Mouse (Mus musculus): ENCODE results near the gene Selenok. TPM values are rescaled to one million over a fixed set of nuclear protein-coding genes. Genes with fewer than 3 reads are reported as not detected.

Gene Selenok
- polyA plus RNA-seq, 1 experiment from 2014 or later, result 245 TPM

- 90% methylated on average over 5 of the region's 5 CpGs for WGBS
- no peak overlapping the region for H3K27ac ChIP-seq
- H3K36me3 ChIP-seq, result peaks cover 73% of the 10 kb centered on the region
- peaks cover 16% of the 10 kb centered on the region for H3K4me1 ChIP-seq
- no peaks in the 10 kb centered on the region for H3K9me3 ChIP-seq (replicated peaks)
- H3K27me3 ChIP-seq (ENCODE audit: low read depth, poor library complexity, severe bottlenecking), result no peaks in the 10 kb centered on the region
- H3K4me3 ChIP-seq, result no peak overlapping the region
- DNase-seq (ENCODE audit: low spot score), result no peak
Measured at GRCm38 (mm10) chr14:29971993-29972392, 3.9 kb downstream of the Selenok start.

DNA sequence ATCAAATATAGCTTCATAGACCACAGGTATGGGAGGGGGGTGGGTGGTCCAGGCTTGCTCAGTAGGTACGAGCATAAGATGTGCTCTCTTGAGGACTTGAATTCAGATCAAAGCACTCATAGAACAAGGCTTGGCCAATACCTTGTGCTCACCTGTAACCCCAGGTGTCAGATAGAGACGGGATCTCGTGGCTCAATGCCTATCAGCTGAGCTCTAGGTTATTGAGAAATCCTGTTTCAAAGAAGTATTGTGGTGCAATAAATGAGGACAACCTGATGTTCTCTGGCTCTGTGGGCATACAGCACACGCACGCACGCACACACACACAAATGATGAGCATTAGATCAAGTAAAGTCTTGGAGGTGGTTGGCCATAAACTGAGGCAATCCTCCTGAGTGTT lies 8.8 kb downstream of the Selenok start:
- Histone ChIP-seq H3K4me1 (peaks cover 9% of the 10 kb centered on the region), H3K27me3 (ENCODE audit: low read depth, poor library complexity, severe bottlenecking) (no peaks in the 10 kb centered on the region), H3K27ac (no peak overlapping the region), H3K4me3 (no peak overlapping the region), H3K36me3 (peaks cover 73% of the 10 kb centered on the region), H3K9me3 (replicated peaks) (no peaks in the 10 kb centered on the region; the same call in 1 of the 2 replicates)
- DNase-seq (ENCODE audit: low spot score), result no peak
- WGBS, result 88% methylated on average over 6 of the region's 6 CpGs

DNA sequence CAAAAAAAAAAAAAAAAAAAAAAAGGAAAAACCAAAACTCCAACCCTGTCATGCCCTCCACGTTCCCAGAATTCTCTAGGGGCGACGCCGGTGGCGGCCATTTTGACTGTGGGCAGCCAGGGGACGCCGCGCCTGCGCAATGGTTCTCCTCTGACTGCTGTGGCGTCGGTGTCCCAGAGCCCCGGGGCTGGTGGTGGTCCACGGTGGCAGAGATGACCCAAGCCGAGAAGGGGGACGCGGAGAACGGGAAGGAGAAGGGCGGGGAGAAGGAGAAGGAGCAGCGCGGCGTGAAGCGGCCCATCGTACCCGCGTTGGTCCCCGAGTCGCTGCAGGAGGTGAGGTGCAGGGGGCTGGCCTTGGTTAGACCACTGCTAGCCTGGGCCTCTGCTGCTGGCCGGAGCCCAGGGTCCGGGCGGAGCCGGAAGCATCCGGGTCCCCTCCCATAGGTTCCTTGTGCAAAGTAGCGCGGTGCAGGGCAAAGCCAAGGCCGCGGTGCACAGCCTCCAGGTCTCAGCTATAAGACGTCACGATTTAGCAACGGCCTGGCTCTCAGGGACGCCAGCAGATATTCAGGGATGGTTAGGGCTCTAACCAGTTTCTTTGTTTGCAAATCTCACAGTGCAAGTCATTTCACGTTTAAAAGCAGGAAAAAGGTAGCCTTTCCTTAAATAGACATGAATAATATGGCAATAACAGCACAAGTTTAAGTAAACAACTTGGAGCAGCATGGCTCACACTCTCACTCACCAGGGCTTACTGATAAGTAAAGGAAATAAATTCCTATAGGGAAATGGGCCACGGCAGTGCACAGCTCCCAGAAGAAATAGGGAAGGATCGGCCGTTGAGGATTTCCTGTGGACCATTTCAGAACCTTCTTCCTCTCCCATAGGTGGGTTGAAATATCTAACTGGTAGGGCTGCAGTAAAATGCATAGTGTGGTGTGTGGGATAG lies 10.4 kb downstream of the Selenok start, which contains the start of gene Actr8:
TSS of gene Actr8 (plus strand) at position 84 of the 951 bp plus-strand sequence.
- H3K9me3 ChIP-seq (replicated peaks), result no peaks in the 10 kb centered on the region; the same call in 1 of the 2 replicates
- WGBS, result 3% methylated on average over 44 of the region's 44 CpGs
- no peaks in the 10 kb centered on the region for H3K27me3 ChIP-seq (ENCODE audit: low read depth, poor library complexity, severe bottlenecking)
- H3K4me1 ChIP-seq, result peaks cover 9% of the 10 kb centered on the region
- H3K27ac ChIP-seq, result peak within 1 kb of the TSS; percentile 97
- peak within 1 kb of the TSS; percentile 79 for H3K4me3 ChIP-seq
- peak; percentile 97 for DNase-seq (ENCODE audit: low spot score)
- peaks cover 73% of the 10 kb centered on the region for H3K36me3 ChIP-seq

- peaks cover 74% of the 10 kb centered on the region for H3K36me3 ChIP-seq
- H3K9me3 ChIP-seq (replicated peaks), result no peaks in the 10 kb centered on the region; the same call in 1 of the 2 replicates
- peaks cover 9% of the 10 kb centered on the region for H3K4me1 ChIP-seq
- no peak overlapping the region for H3K4me3 ChIP-seq
- H3K27me3 ChIP-seq (ENCODE audit: low read depth, poor library complexity, severe bottlenecking), result no peaks in the 10 kb centered on the region
- 96% methylated on average over 10 of the region's 10 CpGs for WGBS
- H3K27ac ChIP-seq, result no peak overlapping the region
- no peak for DNase-seq (ENCODE audit: low spot score)
Measured at GRCm38 (mm10) chr14:29980447-29981205, 12.5 kb downstream of the Selenok start.

DNA sequence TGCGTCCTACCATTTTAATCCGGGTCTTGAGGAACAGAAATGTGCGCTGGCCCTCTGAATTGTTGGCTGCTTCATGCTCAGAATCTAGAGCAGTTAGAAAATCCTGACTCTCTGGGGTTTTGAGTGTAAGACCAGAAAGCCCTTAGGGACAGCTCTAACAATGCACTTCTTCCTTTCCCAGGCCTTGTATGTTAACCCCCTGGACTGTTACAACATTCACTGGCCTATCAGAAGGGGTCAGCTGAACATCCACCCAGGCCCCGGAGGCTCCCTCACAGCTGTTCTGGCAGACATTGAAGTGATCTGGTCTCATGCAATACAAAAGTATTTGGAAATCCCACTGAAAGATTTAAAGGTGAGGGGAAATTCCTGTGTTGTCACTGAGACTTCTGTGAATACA lies 18.0 kb downstream of the Selenok start:
- Histone ChIP-seq H3K36me3 (peaks cover 100% of the 10 kb centered on the region), H3K9me3 (replicated peaks) (no peaks in the 10 kb centered on the region), H3K27me3 (ENCODE audit: low read depth, poor library complexity, severe bottlenecking) (no peaks in the 10 kb centered on the region), H3K4me1 (no peaks in the 10 kb centered on the region), H3K27ac (no peak overlapping the region), H3K4me3 (no peak overlapping the region)
- DNase-seq (ENCODE audit: low spot score), result no peak
- 97% methylated on average over 4 of the region's 4 CpGs for WGBS

DNA sequence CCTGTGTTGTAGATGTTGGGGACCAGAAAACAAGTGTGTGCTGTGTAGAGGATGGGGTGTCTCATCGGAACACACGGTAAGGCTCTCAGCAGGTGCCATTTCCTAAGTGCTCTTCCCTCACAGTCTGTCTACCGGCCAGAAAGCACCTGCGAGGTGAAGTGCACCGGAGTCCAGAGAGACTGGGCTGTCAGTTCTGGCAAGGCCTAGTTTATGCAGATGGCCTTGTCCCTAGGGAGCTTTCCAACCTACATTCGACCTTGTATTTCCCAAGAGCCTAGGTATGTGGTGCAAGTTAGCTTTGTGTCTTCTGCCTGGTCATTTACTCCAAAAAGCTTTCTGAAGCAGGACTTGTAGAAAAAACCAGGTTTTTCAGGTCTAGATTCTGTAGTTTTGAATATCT lies 19.2 kb downstream of the Selenok start:
- Histone ChIP-seq H3K27ac (no peak overlapping the region), H3K27me3 (ENCODE audit: low read depth, poor library complexity, severe bottlenecking) (no peaks in the 10 kb centered on the region), H3K36me3 (peaks cover 100% of the 10 kb centered on the region), H3K4me1 (no peaks in the 10 kb centered on the region), H3K4me3 (no peak overlapping the region), H3K9me3 (replicated peaks) (no peaks in the 10 kb centered on the region)
- WGBS, result 98% methylated on average over 6 of the region's 6 CpGs
- no peak for DNase-seq (ENCODE audit: low spot score)

DNA sequence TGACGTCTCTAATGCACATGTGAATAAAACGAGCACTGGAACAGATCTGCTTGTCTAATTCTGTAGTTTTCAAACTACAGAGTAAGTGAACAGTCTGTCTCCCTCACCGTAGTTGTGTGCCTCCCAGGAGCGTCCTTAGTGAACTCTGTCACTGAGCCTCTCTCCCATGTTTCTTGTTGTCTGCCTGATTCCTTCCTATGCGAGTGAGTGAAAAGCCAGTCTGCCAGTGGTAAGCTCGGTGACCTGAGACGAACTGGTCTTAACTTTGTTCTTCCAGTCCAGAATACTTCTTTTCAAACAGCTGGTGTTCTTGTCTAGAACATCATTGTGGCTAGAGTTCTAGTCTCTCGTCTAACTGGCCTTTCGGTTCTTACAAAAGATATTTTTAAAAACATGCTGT lies 19.6 kb downstream of the Selenok start:
- Histone ChIP-seq H3K4me3 (no peak overlapping the region), H3K36me3 (peaks cover 100% of the 10 kb centered on the region), H3K27me3 (ENCODE audit: low read depth, poor library complexity, severe bottlenecking) (no peaks in the 10 kb centered on the region), H3K27ac (no peak overlapping the region), H3K9me3 (replicated peaks) (no peaks in the 10 kb centered on the region), H3K4me1 (no peaks in the 10 kb centered on the region)
- 96% methylated on average over 9 of the region's 9 CpGs for WGBS
- DNase-seq (ENCODE audit: low spot score), result no peak

DNA sequence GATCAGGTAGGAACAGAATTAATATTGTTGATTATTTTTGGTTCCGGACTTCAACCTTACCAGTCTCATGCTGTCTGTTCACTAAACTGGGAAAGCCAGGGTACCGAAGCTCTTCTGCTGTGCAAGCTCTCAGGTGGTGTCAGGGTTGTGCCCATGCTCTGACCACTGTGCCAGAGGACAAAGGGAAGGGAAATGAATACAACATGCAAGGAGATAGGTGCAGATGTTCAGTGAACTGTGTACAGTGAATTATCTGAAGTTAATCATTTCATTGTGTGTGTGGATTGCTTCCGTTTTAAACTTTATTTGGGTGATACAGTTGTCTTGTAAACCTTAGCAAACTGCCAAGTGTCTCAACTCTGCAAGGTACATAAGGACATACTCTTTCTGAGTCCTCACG lies 20.2 kb downstream of the Selenok start:
- Histone ChIP-seq H3K9me3 (replicated peaks) (no peaks in the 10 kb centered on the region), H3K36me3 (peaks cover 100% of the 10 kb centered on the region), H3K27ac (no peak overlapping the region), H3K27me3 (ENCODE audit: low read depth, poor library complexity, severe bottlenecking) (no peaks in the 10 kb centered on the region), H3K4me3 (no peak overlapping the region), H3K4me1 (no peaks in the 10 kb centered on the region)
- no peak for DNase-seq (ENCODE audit: low spot score)
- WGBS, result 97% methylated on average over 4 of the region's 4 CpGs

DNA sequence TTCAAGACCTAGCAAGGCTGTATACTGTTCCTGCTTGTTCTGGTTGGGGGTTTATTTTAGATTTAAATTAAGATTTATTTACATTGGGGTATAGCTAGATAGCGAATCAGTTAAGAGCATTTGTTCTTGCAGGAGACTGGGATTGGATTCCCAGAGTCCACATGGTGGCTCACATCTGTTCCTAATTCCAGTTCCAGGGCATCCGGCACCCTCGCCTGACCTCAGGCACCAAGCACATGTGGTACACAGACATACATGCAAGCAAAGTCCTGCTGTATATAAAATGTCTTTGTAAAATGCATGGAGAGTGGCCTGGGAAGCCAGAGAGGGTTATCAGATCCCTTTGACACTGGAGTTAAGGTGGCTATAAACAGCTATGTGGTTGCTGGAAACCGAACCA lies 26.9 kb downstream of the Selenok start:
- H3K9me3 ChIP-seq (replicated peaks), result no peaks in the 10 kb centered on the region
- no peak overlapping the region for H3K27ac ChIP-seq
- DNase-seq (ENCODE audit: low spot score), result peak; percentile 74
- no peak overlapping the region for H3K4me3 ChIP-seq
- H3K27me3 ChIP-seq (ENCODE audit: low read depth, poor library complexity, severe bottlenecking), result no peaks in the 10 kb centered on the region
- peaks cover 83% of the 10 kb centered on the region for H3K36me3 ChIP-seq
- WGBS, result 24% methylated on average over 4 of the region's 4 CpGs
- peaks cover 16% of the 10 kb centered on the region for H3K4me1 ChIP-seq

- WGBS, result 91% methylated on average over 11 of the region's 11 CpGs
- Histone ChIP-seq H3K27ac (no peak overlapping the region; the same call in 1 of the 2 replicates), H3K4me1 (peaks cover 16% of the 10 kb centered on the region), H3K27me3 (ENCODE audit: low read depth, poor library complexity, severe bottlenecking) (no peaks in the 10 kb centered on the region), H3K9me3 (replicated peaks) (no peaks in the 10 kb centered on the region), H3K36me3 (peaks cover 71% of the 10 kb centered on the region), H3K4me3 (no peak overlapping the region)
- no peak for DNase-seq (ENCODE audit: low spot score)
Measured at GRCm38 (mm10) chr14:29996000-29996751, 28.1 kb downstream of the Selenok start.

DNA sequence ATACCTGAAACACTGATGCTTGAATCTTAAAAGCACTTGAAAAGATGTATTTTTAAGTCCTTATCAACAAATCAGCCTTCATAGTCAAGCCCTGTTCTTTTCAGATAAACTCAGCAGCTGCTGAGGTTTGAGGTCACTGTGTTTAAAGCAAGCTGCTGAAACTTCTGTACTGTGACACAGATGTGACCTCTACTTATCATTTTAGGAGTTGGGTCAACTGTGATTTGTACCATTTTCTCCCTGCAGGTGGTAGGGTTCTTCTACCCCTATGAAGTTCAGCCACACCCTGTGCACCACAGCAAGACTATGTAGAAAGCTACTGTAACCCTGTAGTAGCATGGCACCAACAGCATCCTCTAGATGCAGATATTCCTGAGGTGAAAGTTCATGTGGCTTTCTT lies 29.2 kb downstream of the Selenok start:
- H3K4me3 ChIP-seq, result no peak overlapping the region
- H3K9me3 ChIP-seq (replicated peaks), result no peaks in the 10 kb centered on the region
- H3K4me1 ChIP-seq, result peaks cover 19% of the 10 kb centered on the region
- no peaks in the 10 kb centered on the region for H3K27me3 ChIP-seq (ENCODE audit: low read depth, poor library complexity, severe bottlenecking)
- no peak for DNase-seq (ENCODE audit: low spot score)
- H3K36me3 ChIP-seq, result peaks cover 60% of the 10 kb centered on the region
- H3K27ac ChIP-seq, result no peak overlapping the region

GRCm38 (mm10) chr14:29998747-29999474 lies 30.8 kb downstream of the Selenok start:
- DNase-seq (ENCODE audit: low spot score), result no peak
- 82% methylated on average over 13 of the region's 13 CpGs for WGBS
- H3K9me3 ChIP-seq (replicated peaks), result no peaks in the 10 kb centered on the region

More at GRCm38 (mm10) chr14:29998747-29999474, 30.8 kb downstream of the Selenok start:
- no peak overlapping the region for H3K27ac ChIP-seq
- peaks cover 44% of the 10 kb centered on the region for H3K36me3 ChIP-seq
- no peaks in the 10 kb centered on the region for H3K27me3 ChIP-seq (ENCODE audit: low read depth, poor library complexity, severe bottlenecking)
- no peak overlapping the region for H3K4me3 ChIP-seq
- H3K4me1 ChIP-seq, result peaks cover 19% of the 10 kb centered on the region

Measured in limb, embryonic 10.5 days (tissue).